Mouse (Mus musculus): ENCODE data around the gene Gm8994. TPM values are rescaled to one million over a fixed set of nuclear protein-coding genes. Genes with fewer than 3 reads are reported as not detected.

Gm8994 gene
- total RNA-seq, 2 experiments from 2014 or later: not detected

- intact Hi-C loops (cut with DNase I): loop anchor here (10.0 kb wide), 1 partner anchor 534 kb away; no protein-coding TSS in a partner anchor
- no peak for DNase-seq
Observed at GRCm38 (mm10) chr6:136358471-136358870, 31.1 kb downstream of the Gm8994 start.

- intact Hi-C loops (cut with DNase I): no loop called here
- DNase-seq: no peak
Observed at GRCm38 (mm10) chr6:136363313-136363712, 36.0 kb downstream of the Gm8994 start.

GRCm38 (mm10) chr6:136364008-136364407, 36.7 kb downstream of the Gm8994 start:
- intact Hi-C loops (cut with DNase I): no loop called here
- no peak for DNase-seq

GRCm38 (mm10) chr6:136364430-136365098, 37.2 kb downstream of the Gm8994 start:
- DNase-seq: no peak
- intact Hi-C loops (cut with DNase I): no loop called here

- intact Hi-C loops (cut with DNase I): no loop called here
- no peak for DNase-seq
Observed at GRCm38 (mm10) chr6:136376097-136376496, 48.8 kb downstream of the Gm8994 start.

Other genes with a start within 250 kb of the Gm8994 start
- under 1 TPM in 1 of 2 experiments, not detected in 1; under 0.01 TPM for gene Grin2b, start 154.0 kb upstream of the Gm8994 start, total RNA-seq (2021)
- gene E330021D16Rik, start 88.0 kb downstream of the Gm8994 start, total RNA-seq (2021): not detected
- 100 to 1,000 TPM in 1 of 2 experiments, 10 to 100 TPM in 1; 93.8 to 103 TPM for gene Atf7ip, start 178.6 kb downstream of the Gm8994 start, total RNA-seq (2021)